Mouse (Mus musculus) ovary, postnatal 10 days (tissue): ENCODE measurements around the gene Eif2d.
A peak's percentile ranks its signal among the peaks of the same experiment; 100 is the strongest.
"Not testable (repeated sequence)": the region's sequence is repeated elsewhere in the genome, so short reads cannot be mapped to it uniquely, and the experiment has no call there.

Experiments
- DNase-seq: peaks from one replicate; pipeline ENCODE4 v3.0.0; 2022; ENCODE audit warnings: low spot score

Gene Eif2d

DNA sequence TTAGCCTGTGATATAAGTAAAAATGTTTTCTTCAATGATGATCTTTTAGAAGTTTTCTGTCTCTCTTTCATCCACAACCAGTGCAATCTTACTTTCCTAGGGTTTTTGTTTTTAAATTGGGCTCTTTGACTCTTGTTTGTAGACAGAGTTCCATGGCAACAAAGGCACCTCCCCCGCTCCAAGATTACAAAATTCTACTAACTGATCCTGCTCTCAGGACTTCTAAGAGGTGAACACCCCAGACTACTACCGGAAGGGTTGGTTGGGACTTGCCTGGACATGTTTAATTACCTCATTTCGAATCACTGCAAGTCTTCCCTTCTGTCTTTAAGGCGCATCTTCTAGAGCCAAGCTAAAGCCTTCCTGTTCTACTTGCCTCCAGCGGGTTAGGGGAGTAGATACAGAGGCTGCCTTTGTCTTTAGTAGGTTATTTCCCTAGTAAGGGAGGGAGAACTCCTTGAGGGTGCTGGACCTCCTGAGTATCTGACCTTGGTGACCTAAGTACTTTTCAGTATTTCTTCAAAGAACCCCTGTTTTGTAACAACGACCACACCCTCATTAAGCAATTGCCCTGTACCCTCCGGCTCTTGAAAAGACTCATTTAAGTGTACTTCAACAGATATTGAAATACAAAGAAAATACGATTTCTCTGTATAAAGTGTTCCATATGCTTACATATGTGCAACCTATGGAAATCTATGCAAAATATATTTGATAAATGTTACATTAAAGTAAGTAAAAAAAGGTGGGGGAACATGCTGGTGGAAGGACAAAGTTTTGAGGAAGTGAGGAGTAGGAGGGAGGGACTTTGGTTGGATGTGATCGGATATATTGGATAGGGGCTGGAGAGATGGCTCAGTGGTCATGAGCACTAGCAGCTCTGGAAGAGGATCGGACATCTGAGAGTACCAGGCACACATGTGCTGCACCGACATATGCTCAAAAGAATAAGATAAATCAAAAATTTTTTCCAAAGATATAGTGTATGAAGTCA lies 13.6 kb upstream of the Eif2d start:
- DNase-seq: no peak

DNA sequence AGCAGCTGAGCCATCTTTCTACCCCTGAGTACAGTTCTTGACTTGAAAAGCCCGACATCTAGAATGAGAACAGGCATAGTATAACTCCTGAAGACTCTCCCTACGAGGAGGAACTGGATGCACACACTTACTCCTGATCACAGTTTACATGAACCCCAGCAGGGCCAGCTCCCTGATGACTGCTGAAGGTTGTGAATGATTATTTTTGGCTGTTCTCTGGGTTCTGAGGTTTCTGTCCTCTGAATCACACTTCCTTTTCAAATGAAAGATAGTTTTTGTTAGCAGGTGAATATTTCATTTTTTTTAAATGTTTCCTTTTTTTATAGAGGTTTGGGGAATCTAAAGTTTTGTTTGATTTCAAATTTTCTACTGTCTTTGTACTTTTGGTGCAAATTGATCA lies 11.5 kb upstream of the Eif2d start:
- DNase-seq: no peak

DNA sequence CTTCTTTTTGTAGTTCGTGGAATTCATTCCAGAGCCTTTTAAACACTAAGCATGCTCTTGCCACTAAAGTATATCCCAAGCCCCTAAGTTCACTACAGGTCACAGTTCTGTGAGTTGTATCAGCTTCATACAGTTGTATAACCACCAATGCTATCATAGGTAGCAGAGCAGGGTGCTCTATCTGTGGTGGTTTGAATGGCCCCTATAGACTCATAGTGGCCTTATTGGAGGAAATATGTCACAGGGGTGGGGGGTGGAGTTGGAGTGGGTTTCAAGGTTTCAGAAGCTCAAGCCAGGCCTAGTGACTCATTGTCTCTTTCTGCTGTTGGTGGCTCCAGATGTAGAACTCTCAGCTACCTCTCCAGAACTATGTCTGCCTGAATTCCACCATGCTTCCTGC lies 10.5 kb upstream of the Eif2d start:
- no peak for DNase-seq

DNA sequence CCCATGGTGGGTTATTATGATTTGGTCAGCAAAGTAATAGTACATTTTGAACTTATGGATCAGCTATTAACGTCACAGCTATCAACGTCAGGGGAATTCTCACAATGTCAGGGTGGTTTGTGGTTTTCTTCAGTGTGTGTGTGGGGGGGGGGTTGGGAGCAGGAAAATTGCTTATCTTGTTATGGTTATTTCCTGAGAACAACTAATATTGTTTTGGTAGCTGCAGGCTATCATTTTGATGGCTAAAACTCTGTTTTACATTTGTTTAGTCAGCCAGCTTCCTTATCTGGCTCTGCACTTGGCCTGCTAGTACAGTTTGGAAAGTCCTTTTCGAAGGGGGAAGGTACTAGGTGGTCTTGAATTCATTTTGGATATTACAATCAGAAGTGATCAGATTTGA lies 7.8 kb upstream of the Eif2d start:
- DNase-seq: not testable (repeated sequence)

DNA sequence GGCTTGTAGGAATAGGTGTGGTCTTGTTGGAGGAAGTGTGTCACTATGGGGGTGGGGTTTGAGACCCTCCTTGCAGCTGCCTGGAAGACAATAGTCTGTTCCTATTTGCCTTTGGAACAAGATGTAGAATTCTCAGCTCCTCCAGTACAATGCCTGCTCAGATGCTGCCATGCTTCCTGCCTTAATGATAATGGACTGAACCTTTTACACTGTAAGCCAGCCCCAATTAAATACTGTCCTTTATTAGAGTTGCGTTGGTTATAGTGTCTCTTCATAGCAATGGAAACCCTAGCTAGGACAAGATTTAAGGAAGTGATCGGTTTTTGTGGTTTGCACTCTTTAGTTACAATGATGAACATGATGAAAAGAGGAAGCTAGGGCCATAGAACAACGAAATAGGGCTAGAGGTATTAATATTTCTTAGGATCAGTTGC lies 6.8 kb upstream of the Eif2d start:
- no peak for DNase-seq

DNA sequence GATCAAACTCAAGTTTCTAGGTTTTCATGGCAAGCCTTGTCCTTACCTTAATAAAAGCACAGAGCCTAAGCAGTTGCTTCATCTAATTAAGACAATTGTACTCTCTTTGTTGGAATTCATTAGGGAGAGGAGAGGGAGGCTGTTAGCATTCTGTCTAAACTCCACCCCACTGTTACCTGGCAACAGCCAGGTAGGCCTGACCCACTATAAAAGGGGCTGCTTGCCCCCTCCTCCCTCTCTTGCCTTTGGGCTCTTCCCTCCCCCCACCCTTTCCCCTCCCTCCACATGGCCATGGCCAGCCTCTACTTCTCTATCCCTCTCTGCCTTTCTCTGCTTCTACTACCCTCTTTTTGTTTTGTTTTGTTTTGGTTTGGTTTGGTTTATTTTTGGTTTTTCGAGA lies 3.5 kb upstream of the Eif2d start:
- no peak for DNase-seq

DNA sequence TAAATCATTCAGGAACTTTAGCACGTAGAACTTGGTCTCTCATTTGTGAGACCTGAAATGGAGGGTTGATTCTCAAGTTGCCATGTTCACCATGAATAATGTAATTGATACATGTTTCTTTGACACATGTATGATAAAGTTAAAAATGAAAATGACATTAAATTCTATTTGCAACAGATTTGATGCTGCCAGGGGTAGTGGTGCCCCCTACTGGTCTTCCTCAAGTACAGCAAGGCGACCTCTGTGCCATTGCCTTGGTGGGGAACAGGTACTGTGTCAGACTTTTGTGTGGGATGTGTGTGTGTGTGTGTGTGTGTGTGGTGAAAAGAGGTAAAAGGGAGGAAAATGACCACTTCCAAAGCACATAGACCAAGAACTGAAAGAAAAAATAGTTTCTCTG lies 2.5 kb downstream of the Eif2d start:
- no peak for DNase-seq

DNA sequence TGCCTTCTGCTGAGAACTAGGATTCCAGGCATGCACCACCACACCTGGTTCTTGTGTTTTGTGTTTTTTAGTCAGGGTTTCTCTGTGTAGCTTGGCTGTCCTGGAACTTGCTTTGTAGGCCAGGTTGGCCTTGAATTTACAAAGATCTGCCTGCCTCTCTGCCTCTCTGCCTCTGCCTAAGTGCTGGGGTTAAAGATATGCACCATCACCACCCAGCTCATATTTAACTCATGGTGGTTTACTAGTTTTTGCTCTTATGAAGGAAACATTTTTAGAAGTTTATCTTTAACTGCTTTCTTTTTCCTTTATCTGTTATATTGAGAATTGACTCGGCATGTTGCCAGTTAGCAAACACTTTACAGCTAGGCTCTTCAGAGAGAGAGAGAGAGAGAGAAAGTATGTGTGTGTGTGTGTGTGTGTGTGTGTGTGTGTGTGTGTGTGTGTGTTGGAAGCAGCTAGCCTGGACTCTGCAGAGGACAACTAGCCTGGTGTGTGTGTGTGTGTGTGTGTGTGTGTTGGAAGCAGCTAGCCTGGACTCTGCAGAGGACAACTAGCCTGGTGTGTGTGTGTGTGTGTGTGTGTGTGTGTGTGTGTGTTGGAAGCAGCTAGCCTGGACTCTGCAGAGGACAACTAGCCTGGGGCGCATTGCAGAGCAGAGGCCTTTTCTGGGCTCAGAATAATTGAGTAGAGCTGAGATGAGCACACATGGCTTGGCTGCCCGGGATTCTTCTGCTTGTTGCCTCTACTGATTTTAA lies 6.8 kb downstream of the Eif2d start:
- not testable (repeated sequence) for DNase-seq

DNA sequence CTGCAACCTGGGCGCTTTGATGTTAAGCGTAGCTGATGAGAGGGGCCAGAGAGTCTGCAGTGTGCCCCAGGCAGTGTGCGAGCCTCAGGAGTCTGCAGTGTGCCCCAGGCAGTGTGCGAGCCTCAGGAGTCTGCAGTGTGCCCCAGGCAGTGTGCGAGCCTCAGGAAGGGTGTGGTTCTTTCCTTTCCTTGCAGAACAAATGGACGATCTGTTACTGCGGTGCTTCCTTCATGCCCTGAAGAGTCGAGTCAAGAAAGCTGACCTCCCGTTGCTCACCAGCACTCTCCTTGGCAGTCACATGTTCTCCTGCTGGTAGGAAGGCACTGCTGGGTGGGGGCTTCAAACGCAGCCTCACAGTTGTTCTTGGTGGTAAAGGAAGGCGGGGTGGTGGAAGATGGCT lies 8.1 kb downstream of the Eif2d start:
- no peak for DNase-seq

DNA sequence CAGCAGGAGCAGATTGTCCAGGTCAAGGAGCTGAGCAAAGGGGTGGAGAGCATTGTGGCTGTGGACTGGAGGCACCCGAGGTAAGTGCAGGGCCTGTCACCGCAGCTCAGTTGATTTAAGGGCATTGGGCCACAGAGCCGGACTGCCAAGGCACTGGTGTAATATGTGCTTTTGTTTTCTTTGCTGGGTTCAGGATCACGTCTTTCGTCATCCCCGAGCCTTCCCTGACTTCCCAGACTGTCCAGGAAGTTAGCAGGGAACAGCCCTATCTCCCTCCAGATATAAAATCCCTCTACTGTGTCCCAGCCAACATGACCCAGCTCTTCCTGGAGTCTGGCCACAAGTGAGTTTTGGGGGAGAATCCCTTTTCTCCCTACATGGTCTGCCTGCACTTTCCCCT lies 11.4 kb downstream of the Eif2d start:
- no peak for DNase-seq

DNA sequence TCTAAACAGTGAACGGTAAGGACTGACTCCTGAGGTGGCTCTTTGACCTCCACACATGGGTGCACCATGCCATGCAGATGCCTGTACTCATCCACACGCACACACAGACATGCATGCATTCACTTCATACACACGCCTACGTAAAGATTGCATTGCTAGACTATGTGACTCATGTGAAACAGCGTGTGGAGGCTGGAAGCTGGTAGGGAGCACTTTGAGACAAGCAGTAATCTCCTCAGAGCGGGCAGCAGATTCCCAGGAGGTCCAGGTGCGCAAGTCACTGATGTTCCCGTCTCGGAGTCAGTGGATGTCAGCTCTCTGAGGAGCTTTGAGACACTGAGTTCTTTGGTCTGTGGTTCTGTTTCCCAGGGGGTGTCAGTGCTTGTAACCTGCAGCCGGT lies 14.6 kb downstream of the Eif2d start:
- no peak for DNase-seq

DNA sequence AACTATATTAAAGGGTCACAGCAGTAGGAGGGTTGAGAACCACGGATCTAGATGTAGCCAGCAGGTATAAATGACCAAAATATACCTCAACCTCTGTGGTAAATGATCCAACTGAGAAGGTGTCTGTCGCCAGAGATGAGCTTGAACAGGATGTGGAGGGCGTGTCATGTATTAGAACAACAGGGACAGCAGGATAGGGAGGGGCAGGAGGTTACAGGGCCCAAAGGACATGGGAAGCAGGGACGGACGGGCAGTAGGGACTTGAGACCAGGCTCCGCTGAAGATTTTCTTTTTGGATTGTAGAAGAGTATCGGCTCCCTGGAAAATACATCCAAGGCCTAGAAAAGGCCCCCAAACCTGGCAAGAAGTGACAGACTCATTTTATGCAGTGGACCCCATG lies 20.0 kb downstream of the Eif2d start:
- no peak for DNase-seq

DNA sequence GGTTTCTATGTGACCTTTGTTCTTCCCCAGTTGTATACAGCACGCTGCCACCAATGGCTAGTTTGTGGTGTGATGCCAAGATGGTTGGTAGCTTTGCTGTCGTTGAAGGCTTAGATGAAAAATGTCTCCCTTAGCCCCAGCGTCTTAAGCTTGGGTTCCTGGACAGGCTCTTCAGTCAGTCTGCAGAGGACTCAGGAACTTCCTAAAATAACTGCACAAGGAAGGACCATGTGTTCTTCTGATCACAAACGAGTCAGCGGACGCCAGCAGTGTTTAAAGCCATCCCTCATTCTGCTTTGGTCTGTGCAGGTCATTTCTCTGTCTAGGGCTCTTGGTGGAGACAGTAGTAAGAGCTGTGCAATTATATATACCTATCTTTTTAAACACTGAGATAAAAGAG lies 20.8 kb downstream of the Eif2d start:
- DNase-seq: no peak

DNA sequence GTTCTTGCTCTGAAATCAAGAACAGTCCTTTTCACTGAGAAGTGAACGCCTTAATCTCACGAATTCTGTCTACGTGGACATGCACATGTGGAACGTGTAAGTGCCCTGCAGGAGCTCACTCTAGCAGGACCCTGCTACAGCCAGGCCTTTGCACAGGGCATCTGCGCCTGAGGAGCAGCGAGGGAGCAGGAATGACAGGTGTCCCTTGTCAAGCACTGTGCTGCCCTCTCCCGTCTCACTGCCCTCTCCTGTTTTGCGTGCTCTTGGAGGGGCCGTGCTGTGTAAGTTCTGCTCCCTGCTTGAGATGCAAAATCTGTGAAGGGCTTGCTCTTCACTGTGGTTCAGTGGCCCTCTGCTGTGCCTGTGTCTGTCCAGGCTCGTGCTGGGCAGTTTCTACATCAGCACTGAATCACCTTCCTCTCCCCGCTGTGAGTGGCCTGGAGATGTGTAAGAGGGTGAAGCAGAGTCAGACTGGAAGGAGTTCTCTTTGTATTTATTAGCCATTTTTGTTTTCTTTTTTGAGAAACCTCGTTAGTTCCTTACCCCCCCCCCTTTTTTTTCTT lies 21.4 kb downstream of the Eif2d start:
- DNase-seq: no peak

DNA sequence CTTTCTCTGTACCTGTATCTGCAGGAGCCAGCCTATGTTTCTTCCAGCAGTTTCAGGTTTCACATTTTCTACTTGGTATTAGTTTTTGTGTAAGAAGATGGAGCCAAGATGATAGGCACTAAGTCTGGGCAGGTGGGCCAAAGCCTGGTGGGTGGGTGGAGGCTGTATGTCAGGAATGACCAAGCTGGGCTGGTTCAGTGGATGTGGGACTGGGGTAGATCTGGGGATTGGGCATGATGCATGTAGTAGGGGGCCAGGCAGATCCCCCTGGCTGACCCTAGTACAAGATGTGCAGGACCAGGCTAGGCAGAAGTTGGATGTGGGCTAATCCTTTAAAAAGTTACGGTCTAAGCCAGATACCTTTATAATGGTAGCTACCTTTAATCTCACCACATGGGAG lies 22.2 kb downstream of the Eif2d start:
- DNase-seq: no peak

DNA sequence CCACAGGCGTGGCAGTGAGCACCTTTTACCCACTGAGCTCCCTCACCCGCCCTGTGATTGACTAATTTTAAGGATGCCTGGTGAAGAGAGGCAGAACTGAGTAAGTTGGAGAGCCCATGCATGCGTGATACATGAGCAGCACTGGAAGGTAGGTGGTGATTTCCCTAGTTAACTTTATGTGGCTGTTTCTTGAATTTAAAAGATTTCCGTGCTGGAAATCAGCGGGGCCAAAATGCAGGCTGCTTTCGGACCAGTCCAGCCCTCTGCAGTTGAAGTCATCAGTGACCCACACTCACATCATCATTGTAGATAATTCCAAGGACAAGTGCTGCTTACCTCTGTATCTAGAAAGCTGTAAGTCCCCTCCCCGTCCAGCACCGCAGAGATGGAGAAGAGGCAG lies 22.8 kb downstream of the Eif2d start:
- no peak for DNase-seq

DNA sequence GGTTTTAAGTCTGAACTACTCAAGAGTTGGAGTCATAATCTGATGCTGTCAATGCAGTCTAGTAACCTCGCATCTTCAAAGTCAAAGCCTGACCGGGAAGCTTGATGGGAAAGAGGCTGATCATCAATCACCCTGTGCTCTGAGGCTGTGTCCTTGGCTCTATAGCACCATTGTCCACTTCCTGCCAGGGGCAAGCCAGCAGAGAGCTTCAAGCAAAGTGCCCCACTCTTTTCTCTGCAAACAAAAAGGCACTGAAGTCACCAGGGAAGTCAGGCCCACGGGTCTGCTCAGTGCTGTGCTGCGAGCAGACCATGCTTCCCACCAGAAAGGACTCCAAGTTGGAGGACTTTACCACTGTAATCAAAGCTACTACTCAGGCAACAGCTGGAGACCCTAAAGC lies 24.3 kb downstream of the Eif2d start:
- no peak for DNase-seq

DNA sequence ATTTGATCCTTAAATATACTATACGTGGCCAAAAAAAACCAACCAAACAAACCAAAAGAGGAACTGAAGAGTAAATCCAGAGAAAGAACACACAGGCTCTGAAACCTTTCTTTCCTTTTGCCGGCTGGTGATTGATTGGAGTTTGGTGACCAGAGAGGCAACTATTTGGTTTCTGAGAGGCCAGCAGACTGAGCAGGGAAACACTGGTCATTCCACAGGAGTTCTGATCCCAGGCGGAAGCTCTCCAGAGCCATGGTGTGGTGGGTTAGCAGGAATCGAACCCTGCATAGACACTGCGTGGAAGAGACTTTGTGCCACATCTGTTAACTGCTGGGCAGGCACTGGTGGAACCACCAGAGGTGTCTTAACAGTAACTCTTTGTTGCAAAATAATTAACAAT lies 25.1 kb downstream of the Eif2d start:
- DNase-seq: no peak

DNA sequence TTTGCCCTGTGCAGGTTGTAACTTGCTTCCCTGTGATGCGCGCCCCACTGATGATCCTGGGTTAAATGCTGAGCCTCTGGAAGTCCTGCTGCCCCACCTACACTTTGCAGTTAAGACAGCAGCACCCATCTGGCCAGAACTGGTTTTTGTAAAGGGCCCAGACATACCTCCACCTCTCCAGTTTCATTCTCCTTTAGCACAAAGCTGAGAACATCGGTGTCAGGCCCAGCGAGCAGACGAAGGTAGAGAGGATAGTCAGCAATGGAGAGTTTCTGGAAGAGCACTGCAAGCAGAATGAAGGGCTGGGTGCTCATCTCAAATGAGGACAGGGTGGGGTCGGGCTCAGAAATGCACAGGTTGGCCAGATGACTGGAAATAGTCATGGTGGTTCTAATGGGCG lies 27.4 kb downstream of the Eif2d start:
- no peak for DNase-seq

DNA sequence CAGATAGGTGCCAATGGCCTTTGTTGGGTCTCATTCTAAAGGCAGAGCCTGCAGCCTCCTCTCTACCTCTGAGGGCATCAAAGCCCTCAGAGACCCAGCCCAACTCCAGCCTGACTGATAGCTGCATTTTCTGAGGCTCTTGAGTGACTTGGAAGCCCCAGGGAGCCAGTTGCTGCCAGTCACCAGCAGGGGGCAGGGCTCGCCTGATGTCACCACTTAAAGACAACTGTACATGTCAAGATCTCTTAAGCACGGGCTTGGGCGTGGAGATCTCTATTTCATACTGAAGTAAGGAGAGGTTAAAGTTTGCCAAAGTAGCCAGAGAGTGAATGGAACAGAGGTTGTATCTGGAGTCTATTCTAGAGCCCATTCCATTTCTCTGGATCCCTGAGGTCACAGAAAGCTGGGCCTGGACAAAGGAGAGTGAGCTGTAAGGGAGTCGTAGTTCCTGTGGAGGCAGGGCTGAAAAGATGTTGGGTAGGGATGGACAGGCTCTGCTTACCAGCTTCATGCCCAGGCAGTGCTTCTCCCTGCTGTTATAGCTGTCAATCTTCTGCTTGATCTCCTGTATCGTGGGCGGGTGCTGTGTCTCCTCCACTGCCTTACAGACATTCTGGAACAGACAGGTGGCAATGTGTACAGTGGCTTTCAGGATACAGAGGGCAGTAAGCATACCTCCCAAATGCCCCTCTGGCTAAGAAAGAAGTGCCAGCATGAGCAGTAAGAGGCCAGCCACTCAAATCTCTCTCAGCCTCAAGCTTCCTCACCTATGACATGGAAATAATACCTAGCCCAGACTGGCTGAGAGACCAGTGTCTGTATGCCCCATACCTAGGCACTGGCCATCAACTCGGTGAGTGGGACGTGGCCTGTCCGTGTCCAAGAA lies 28.9 kb downstream of the Eif2d start:
- peak; percentile 52 for DNase-seq

DNA sequence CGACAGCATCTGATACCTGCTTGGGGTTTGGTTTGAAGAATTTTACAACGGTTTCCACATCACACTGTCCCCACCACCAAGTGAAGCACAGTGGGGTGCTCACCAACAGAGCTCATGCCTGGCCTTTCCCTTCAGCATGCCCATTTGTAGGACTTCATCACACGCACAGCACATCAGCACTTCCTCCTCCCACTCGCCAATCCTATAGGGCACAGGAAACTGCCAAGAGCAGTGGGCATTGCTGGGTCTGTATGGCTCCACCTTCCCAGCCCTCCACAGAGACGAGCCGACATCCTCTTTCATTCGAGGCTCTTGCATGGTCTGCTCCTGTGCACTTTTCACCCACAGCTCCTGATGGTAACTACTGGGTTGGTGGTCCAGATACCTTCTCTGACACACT lies 30.2 kb downstream of the Eif2d start:
- DNase-seq: no peak
